Mouse (Mus musculus): Measurements from ENCODE around the gene Tdrd7. TPM values are rescaled to one million over a fixed set of nuclear protein-coding genes. Genes with fewer than 3 reads are reported as not detected.
A peak's percentile ranks its signal among the peaks of the same experiment; 100 is the strongest.

Tdrd7 gene
- polyA plus RNA-seq, 1 experiment from 2014 or later = 24.7 TPM

- Histone ChIP-seq H3K27me3 (ENCODE audit: control insufficient read depth, insufficient read depth, low read length) (no peaks in the 10 kb centered on the region), H3K4me2 (ENCODE audit: low read length) (no peak overlapping the region), H3K4me3 (replicated peaks; ENCODE audit: low read depth, low read length) (no peak overlapping the region), H3K27ac (replicated peaks; ENCODE audit: low read depth, low read length) (no peak overlapping the region), H3K9ac (replicated peaks; ENCODE audit: low read length) (no peak overlapping the region), H3K4me1 (ENCODE audit: control insufficient read depth, insufficient read depth, low read length) (no peaks in the 10 kb centered on the region), H3K9me3 (ENCODE audit: control insufficient read depth, low read length) (no peaks in the 10 kb centered on the region), H3K36me3 (ENCODE audit: control insufficient read depth, insufficient read depth, low read length) (peaks cover 8% of the 10 kb centered on the region; the same call in 1 of the 2 replicates)
- DNase-seq (no peak), ATAC-seq (ENCODE audit: low FRiP score, low TSS enrichment) (no peak)
- 84% methylated on average over 6 of the region's 6 CpGs for WGBS
Measured at GRCm38 (mm10) chr4:45990427-45991135, 25.4 kb downstream of the Tdrd7 start.

GRCm38 (mm10) chr4:45998536-45998935, 33.4 kb downstream of the Tdrd7 start:
- no peak overlapping the region for H3K4me2 ChIP-seq (ENCODE audit: low read length)
- WGBS = 84% methylated on average over 4 of the region's 4 CpGs
- H3K4me1 ChIP-seq (ENCODE audit: control insufficient read depth, insufficient read depth, low read length) = no peaks in the 10 kb centered on the region
- no peak overlapping the region for H3K9ac ChIP-seq (replicated peaks; ENCODE audit: low read length)
- H3K27me3 ChIP-seq (ENCODE audit: control insufficient read depth, insufficient read depth, low read length) = no peaks in the 10 kb centered on the region
- H3K36me3 ChIP-seq (ENCODE audit: control insufficient read depth, insufficient read depth, low read length) = 0 out of 2 replicates have a peak, but pooled peaks cover 3% of the 10 kb centered on the region
- H3K27ac ChIP-seq (replicated peaks; ENCODE audit: low read depth, low read length) = no peak overlapping the region
- ATAC-seq (ENCODE audit: low FRiP score, low TSS enrichment) (no peak), DNase-seq (no peak)
- no peaks in the 10 kb centered on the region for H3K9me3 ChIP-seq (ENCODE audit: control insufficient read depth, low read length)
- no peak overlapping the region for H3K4me3 ChIP-seq (replicated peaks; ENCODE audit: low read depth, low read length)

- Histone ChIP-seq H3K4me2 (ENCODE audit: low read length) (no peak overlapping the region), H3K4me3 (replicated peaks; ENCODE audit: low read depth, low read length) (no peak overlapping the region), H3K36me3 (ENCODE audit: control insufficient read depth, insufficient read depth, low read length) (peaks cover 33% of the 10 kb centered on the region), H3K27ac (replicated peaks; ENCODE audit: low read depth, low read length) (no peak overlapping the region), H3K9ac (replicated peaks; ENCODE audit: low read length) (no peak overlapping the region), H3K4me1 (ENCODE audit: control insufficient read depth, insufficient read depth, low read length) (no peaks in the 10 kb centered on the region), H3K27me3 (ENCODE audit: control insufficient read depth, insufficient read depth, low read length) (no peaks in the 10 kb centered on the region), H3K9me3 (ENCODE audit: control insufficient read depth, low read length) (no peaks in the 10 kb centered on the region)
- ATAC-seq (ENCODE audit: low FRiP score, low TSS enrichment) (no peak), DNase-seq (no peak)
- WGBS = 94% methylated on average over 5 of the region's 5 CpGs
Measured at GRCm38 (mm10) chr4:46008142-46008793, 43.1 kb downstream of the Tdrd7 start.

- Histone ChIP-seq H3K9me3 (ENCODE audit: control insufficient read depth, low read length) (no peaks in the 10 kb centered on the region), H3K27ac (replicated peaks; ENCODE audit: low read depth, low read length) (no peak overlapping the region), H3K4me1 (ENCODE audit: control insufficient read depth, insufficient read depth, low read length) (no peaks in the 10 kb centered on the region), H3K4me3 (replicated peaks; ENCODE audit: low read depth, low read length) (no peak overlapping the region), H3K9ac (replicated peaks; ENCODE audit: low read length) (no peak overlapping the region), H3K36me3 (ENCODE audit: control insufficient read depth, insufficient read depth, low read length) (peaks cover 18% of the 10 kb centered on the region; the same call in 1 of the 2 replicates), H3K4me2 (ENCODE audit: low read length) (no peak overlapping the region), H3K27me3 (ENCODE audit: control insufficient read depth, insufficient read depth, low read length) (no peaks in the 10 kb centered on the region)
- no peak for DNase-seq
- no peak for ATAC-seq (ENCODE audit: low FRiP score, low TSS enrichment)
- 95% methylated on average over 2 of the region's 2 CpGs for WGBS
Measured at GRCm38 (mm10) chr4:46011698-46012097, 46.6 kb downstream of the Tdrd7 start.

- no peak overlapping the region for H3K4me3 ChIP-seq (replicated peaks; ENCODE audit: low read depth, low read length)
- no peak overlapping the region for H3K4me2 ChIP-seq (ENCODE audit: low read length)
- 82% methylated on average over 1 of the region's 1 CpGs for WGBS
- no peaks in the 10 kb centered on the region for H3K27me3 ChIP-seq (ENCODE audit: control insufficient read depth, insufficient read depth, low read length)
- no peak overlapping the region for H3K27ac ChIP-seq (replicated peaks; ENCODE audit: low read depth, low read length)
- DNase-seq (no peak), ATAC-seq (ENCODE audit: low FRiP score, low TSS enrichment) (no peak)
- H3K9ac ChIP-seq (replicated peaks; ENCODE audit: low read length) = no peak overlapping the region
- peaks cover 13% of the 10 kb centered on the region for H3K36me3 ChIP-seq (ENCODE audit: control insufficient read depth, insufficient read depth, low read length)
- no peaks in the 10 kb centered on the region for H3K9me3 ChIP-seq (ENCODE audit: control insufficient read depth, low read length)
- no peaks in the 10 kb centered on the region for H3K4me1 ChIP-seq (ENCODE audit: control insufficient read depth, insufficient read depth, low read length)
Measured at GRCm38 (mm10) chr4:46015605-46016004, 50.5 kb downstream of the Tdrd7 start.

GRCm38 (mm10) chr4:46023021-46023481, 57.9 kb downstream of the Tdrd7 start:
- Histone ChIP-seq H3K9ac (replicated peaks; ENCODE audit: low read length) (no peak overlapping the region), H3K27me3 (ENCODE audit: control insufficient read depth, insufficient read depth, low read length) (no peaks in the 10 kb centered on the region), H3K27ac (replicated peaks; ENCODE audit: low read depth, low read length) (no peak overlapping the region), H3K4me3 (replicated peaks; ENCODE audit: low read depth, low read length) (no peak overlapping the region), H3K4me2 (ENCODE audit: low read length) (no peak overlapping the region), H3K9me3 (ENCODE audit: control insufficient read depth, low read length) (no peaks in the 10 kb centered on the region), H3K36me3 (ENCODE audit: control insufficient read depth, insufficient read depth, low read length) (peaks cover 8% of the 10 kb centered on the region; the same call in 1 of the 2 replicates), H3K4me1 (ENCODE audit: control insufficient read depth, insufficient read depth, low read length) (no peaks in the 10 kb centered on the region)
- WGBS = 91% methylated on average over 3 of the region's 3 CpGs
- DNase-seq = no peak
- no peak for ATAC-seq (ENCODE audit: low FRiP score, low TSS enrichment)

- no peak overlapping the region for H3K4me3 ChIP-seq (replicated peaks; ENCODE audit: low read depth, low read length)
- no peaks in the 10 kb centered on the region for H3K27me3 ChIP-seq (ENCODE audit: control insufficient read depth, insufficient read depth, low read length)
- no peak overlapping the region for H3K4me2 ChIP-seq (ENCODE audit: low read length)
- DNase-seq = peak; percentile 64
- 0 out of 2 replicates have a peak, but pooled peaks cover 2% of the 10 kb centered on the region for H3K36me3 ChIP-seq (ENCODE audit: control insufficient read depth, insufficient read depth, low read length)
- no peak overlapping the region for H3K27ac ChIP-seq (replicated peaks; ENCODE audit: low read depth, low read length)
- WGBS = 48% methylated on average over 7 of the region's 7 CpGs
- H3K9me3 ChIP-seq (ENCODE audit: control insufficient read depth, low read length) = no peaks in the 10 kb centered on the region
- no peak overlapping the region for H3K9ac ChIP-seq (replicated peaks; ENCODE audit: low read length)
- ATAC-seq (ENCODE audit: low FRiP score, low TSS enrichment) = no peak
- no peaks in the 10 kb centered on the region for H3K4me1 ChIP-seq (ENCODE audit: control insufficient read depth, insufficient read depth, low read length)
Measured at GRCm38 (mm10) chr4:46025893-46026292, 60.8 kb downstream of the Tdrd7 start.

GRCm38 (mm10) chr4:46028224-46028623, 63.1 kb downstream of the Tdrd7 start:
- Histone ChIP-seq H3K9ac (replicated peaks; ENCODE audit: low read length) (no peak overlapping the region), H3K9me3 (ENCODE audit: control insufficient read depth, low read length) (no peaks in the 10 kb centered on the region), H3K27me3 (ENCODE audit: control insufficient read depth, insufficient read depth, low read length) (no peaks in the 10 kb centered on the region), H3K4me3 (replicated peaks; ENCODE audit: low read depth, low read length) (no peak overlapping the region), H3K4me1 (ENCODE audit: control insufficient read depth, insufficient read depth, low read length) (no peaks in the 10 kb centered on the region), H3K4me2 (ENCODE audit: low read length) (no peak overlapping the region), H3K36me3 (ENCODE audit: control insufficient read depth, insufficient read depth, low read length) (no peaks in the 10 kb centered on the region), H3K27ac (replicated peaks; ENCODE audit: low read depth, low read length) (no peak overlapping the region)
- WGBS = 74% methylated on average over 6 of the region's 6 CpGs
- ATAC-seq (ENCODE audit: low FRiP score, low TSS enrichment) (no peak), DNase-seq (no peak)

GRCm38 (mm10) chr4:46028781-46029180, 63.6 kb downstream of the Tdrd7 start:
- 94% methylated on average over 4 of the region's 4 CpGs for WGBS

More at GRCm38 (mm10) chr4:46028781-46029180, 63.6 kb downstream of the Tdrd7 start:
- no peak overlapping the region for H3K27ac ChIP-seq (replicated peaks; ENCODE audit: low read depth, low read length)
- H3K9me3 ChIP-seq (ENCODE audit: control insufficient read depth, low read length) = no peaks in the 10 kb centered on the region
- no peaks in the 10 kb centered on the region for H3K27me3 ChIP-seq (ENCODE audit: control insufficient read depth, insufficient read depth, low read length)
- no peak overlapping the region for H3K9ac ChIP-seq (replicated peaks; ENCODE audit: low read length)
- H3K36me3 ChIP-seq (ENCODE audit: control insufficient read depth, insufficient read depth, low read length) = no peaks in the 10 kb centered on the region
- no peak overlapping the region for H3K4me2 ChIP-seq (ENCODE audit: low read length)
- DNase-seq (no peak), ATAC-seq (ENCODE audit: low FRiP score, low TSS enrichment) (no peak)
- no peaks in the 10 kb centered on the region for H3K4me1 ChIP-seq (ENCODE audit: control insufficient read depth, insufficient read depth, low read length)
- no peak overlapping the region for H3K4me3 ChIP-seq (replicated peaks; ENCODE audit: low read depth, low read length)
